Mouse (Mus musculus) left cerebral cortex, adult 2 months (tissue): ENCODE data around the gene Cdc25b. TPM values are rescaled to one million over a fixed set of nuclear protein-coding genes. Genes with fewer than 3 reads are reported as not detected.
"Not testable (repeated sequence)": the region's sequence is repeated elsewhere in the genome, so short reads cannot be mapped to it uniquely, and the experiment has no call there.

Experiments
- DNase-seq, 2 experiments: peaks; one replicate each; pipeline ENCODE4 v3.0.0; 2021 to 2022; ENCODE audit warnings: low spot score in 2 of 2, mixed read lengths in 1 of 2; ENCODE audit errors: extremely low spot score in 1 of 2
- H3K27ac ChIP-seq: fragments of 200-600 bp; 2 replicates; pipeline ENCODE4 v1.8.1; 2022
- H3K4me3 ChIP-seq: fragments of 200-600 bp; 2 replicates; pipeline ENCODE4 v1.8.1; 2022
- CTCF ChIP-seq: fragments of 200-600 bp; IDR thresholded peaks from 2 replicates; pipeline ENCODE4 v1.8.1; 2022; ENCODE audit warnings: antibody characterized with exemption, mild to moderate bottlenecking, moderate library complexity
- intact Hi-C: fragments of 180-260 bp; cut with DNase I; formaldehyde crosslinking; loops from one replicate; pipeline ENCODE4 v1.15.1; 2025
- total RNA-seq, 2 experiments: library from RNA; stranded (reverse); gene quantifications; 2 replicates each; pipeline ENCODE4 v1.2.3; 2021

Gene Cdc25b
- total RNA-seq, 2 experiments from 2014 or later, result 19.8 to 22.2 TPM

DNA sequence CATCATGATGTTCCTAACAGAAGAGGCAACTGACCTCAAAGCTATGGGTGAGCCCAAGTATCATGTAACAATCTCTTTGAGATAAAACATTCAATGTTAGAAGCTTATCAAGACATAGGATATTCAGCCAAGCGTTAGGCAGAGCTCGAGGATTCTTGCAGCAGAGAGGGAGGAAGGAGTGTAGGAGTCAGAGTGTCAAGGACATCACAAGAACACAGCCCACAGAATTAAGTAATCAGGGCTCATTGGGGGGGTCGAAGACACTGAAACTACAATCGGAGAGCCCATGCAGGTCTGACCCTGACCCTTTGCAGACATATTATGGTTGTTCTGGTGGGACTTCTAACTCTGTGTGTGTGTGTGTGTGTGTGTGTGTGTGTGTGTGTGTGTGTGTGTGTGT, 33.3 kb downstream of the Cdc25b start:
- Histone ChIP-seq H3K27ac (no peak overlapping the region), H3K4me3 (no peak overlapping the region)
- intact Hi-C loops, result no loop called here
- DNase-seq, result no peak
- TF ChIP-seq CTCF, result no peak

DNA sequence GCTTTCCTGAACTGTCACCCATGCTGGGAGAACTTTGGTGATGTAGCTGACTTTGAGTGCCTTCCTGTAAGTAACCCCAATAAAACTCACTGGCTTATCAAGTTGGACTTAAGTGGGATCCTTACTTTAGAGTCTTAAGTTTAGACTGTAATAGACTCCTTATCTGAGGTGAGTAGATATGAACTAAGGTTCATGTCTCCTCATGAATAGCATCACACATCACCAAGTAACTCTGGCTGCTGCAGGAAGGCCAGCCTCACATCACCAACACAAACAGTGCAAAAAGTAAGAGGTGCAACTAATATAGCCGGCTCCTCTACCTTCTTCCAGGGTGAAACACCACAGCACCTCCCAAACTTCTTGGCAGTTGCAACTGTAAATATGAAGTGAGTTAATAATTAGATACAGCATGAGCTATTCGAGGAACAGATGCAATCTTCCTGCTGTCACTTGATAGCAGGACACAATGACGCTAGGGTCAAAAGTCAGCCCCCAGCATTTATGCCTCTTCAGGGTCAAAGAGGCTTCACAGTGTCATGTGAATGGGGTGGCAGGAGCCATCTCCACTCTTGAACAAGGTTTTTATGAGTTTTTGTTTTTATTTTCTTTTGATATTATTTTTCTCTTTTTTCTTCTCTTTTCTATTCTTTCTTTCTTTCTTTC, 35.2 kb downstream of the Cdc25b start:
- no peak overlapping the region for H3K27ac ChIP-seq
- no peak for DNase-seq
- intact Hi-C loops, result no loop called here
- TF ChIP-seq CTCF, result no peak
- H3K4me3 ChIP-seq, result no peak overlapping the region

GRCm38 (mm10) chr2:131222562-131222961, 35.8 kb downstream of the Cdc25b start:
- Histone ChIP-seq H3K27ac (no peak overlapping the region), H3K4me3 (no peak overlapping the region)
- intact Hi-C loops, result no loop called here
- TF ChIP-seq CTCF, result no peak
- DNase-seq, result no peak

DNA sequence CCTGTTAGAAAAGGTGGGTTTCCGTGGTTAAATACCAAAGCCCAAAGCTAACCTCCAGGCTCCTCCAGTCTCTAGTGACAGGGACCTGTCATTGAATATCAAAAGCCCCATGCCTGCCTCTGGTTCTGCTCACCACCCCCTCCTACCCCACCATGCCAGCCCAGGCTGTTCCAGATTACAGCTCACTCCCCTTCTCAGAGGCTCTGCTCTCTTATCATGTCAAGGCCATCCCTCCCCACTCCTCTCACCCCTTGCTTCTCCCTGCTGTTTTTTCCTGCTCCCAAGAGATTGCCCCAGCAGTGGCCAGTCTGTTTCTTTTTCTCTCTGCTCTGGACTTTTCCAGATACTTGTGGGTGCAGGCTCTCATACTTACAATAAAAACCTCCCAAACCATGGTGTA, 36.8 kb downstream of the Cdc25b start:
- intact Hi-C loops, result no loop called here
- DNase-seq, result no peak
- TF ChIP-seq CTCF, result no peak

DNA sequence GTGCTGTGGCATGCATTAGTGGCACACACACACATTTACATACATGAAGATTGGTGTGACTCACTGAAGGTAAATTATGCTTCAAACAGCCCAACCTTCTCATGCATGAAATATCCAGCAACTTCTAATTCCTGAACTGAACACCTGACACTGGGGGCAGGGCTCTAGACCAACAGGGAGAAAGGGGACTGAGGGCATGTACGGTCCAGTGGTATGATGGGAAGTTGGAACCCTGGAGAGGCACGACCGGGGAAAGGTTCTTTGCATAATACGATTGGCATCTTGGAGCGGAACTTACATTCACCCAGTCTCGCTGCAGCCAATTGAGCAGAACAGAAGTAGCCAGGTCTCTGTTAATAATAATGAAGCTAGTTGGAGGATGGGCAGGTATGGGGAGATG, 38.4 kb downstream of the Cdc25b start:
- intact Hi-C loops, result no loop called here
- no peak for TF ChIP-seq CTCF
- no peak for DNase-seq
- Histone ChIP-seq H3K4me3 (no peak overlapping the region), H3K27ac (no peak overlapping the region)

More for the DNA sequence above, 36.8 kb downstream of the Cdc25b start:
- Histone ChIP-seq H3K27ac (no peak overlapping the region), H3K4me3 (no peak overlapping the region)

- H3K4me3 ChIP-seq, DNase-seq, intact Hi-C loops, H3K27ac ChIP-seq: not testable (repeated sequence)
Observed at GRCm38 (mm10) chr2:131226669-131227068, 39.9 kb downstream of the Cdc25b start.

GRCm38 (mm10) chr2:131227243-131227642, 40.5 kb downstream of the Cdc25b start:
- no peak for TF ChIP-seq CTCF
- H3K27ac ChIP-seq, result no peak overlapping the region
- intact Hi-C loops, result no loop called here
- no peak overlapping the region for H3K4me3 ChIP-seq
- DNase-seq, result no peak

DNA sequence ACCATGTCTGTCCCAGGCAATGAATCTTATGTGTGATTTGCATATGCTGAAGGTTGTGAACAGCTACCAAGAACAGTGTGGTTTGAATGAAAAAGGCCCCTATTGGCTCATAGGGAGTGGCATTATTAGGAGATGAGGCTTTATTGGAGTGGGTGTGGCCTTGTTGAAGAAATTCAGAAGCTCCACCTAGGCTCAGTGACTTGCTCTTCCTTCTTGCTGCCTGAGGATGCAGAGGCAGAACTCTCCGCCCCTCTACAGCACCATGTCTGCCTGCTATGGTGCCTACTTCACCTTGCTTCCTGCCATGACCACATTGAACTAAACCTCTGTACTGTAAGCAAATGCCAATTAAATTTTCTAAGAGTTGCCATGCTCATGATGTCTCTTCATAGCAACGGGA, 45.8 kb downstream of the Cdc25b start:
- no peak for DNase-seq
- no peak overlapping the region for H3K27ac ChIP-seq
- intact Hi-C loops, result loop anchor here (2.0 kb wide), 1 partner anchor 30 kb away; the partner anchor contains the start of gene Pank2
- H3K4me3 ChIP-seq, result no peak overlapping the region
- TF ChIP-seq CTCF, result no peak

DNA sequence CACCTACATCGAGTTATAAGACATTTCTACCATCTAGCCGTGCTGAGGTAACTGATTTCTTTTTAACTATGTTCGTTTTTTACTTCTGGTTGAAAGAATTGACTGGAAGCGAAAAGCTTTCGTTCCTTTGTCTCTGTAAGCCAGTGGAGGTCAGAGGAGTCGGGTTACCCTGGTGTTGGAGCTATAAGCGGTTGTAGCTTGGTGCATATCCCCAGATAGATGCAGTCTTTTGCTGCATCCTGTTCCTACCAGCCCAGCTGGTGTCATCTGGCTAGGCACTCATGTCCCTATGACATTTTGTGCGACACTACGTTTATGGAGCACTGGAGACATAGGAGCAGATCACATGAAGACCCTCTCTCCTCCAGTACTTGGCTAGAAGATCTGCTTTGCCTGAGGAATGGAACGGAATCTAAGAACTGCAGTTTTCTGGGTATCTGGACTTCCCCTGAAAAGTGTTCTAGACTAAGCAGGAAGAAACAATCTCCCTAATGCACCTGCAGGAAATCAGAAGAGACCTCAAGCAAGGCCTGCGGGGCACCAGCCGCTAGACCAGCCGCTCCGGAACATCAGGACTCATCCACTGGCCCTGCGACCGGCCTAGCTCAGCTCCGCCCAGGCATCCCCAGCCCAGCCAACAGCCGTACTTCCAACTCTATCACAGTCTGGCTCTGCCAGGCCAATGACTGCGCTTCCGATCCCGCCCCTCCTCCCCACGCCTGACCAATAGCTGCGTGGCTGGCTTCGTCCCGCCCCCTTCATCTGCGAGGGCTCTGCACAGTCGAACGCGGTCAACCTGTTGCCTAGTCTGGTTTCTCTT, 46.8 kb downstream of the Cdc25b start, which contains the start of gene Mavs:
TSS of gene Mavs (plus strand) at position 757 of the 820 bp plus-strand sequence.
- intact Hi-C loops, result loop anchor here (1.0 to 2.0 kb wide), 2 partner anchors 23 to 29 kb away; partner anchors contain the start of gene Pank2
- peak; percentile 88 to 91 for DNase-seq
- peak within 1 kb of the TSS; percentile 54 for H3K4me3 ChIP-seq
- no peak for TF ChIP-seq CTCF
- H3K27ac ChIP-seq, result peak within 1 kb of the TSS; percentile 81

DNA sequence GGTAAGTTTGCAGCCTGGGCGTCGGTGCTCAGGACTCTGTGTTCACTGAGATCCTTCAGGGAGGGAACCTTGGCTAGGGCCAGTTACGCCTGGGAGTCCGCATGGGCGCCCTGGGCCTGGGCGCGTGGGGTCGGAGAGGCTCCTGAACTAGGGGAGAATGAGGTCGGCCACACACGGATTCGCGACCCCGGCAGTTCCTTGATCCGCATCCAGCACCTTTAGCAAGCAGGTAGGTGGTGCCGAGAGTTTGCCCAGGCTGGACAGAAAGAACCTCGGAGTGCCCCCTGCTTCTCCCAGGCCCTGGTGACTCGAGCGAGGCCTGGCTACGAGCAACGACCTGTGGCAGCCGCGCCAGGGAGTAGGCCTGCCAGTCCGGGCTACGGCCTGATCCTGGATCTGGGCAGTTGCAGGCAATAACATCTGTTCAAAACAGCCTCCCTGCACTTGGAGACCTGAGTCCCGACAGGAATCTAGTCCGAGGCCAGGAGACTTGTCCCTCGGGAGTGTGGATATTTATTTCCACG, 47.4 kb downstream of the Cdc25b start:
- Histone ChIP-seq H3K4me3 (peak overlapping the region; percentile 54), H3K27ac (0 out of 2 replicates have a peak overlapping the region, but pooled peaks have one; percentile 5)
- intact Hi-C loops, result no loop called here
- TF ChIP-seq CTCF, result no peak
- DNase-seq, result no peak

DNA sequence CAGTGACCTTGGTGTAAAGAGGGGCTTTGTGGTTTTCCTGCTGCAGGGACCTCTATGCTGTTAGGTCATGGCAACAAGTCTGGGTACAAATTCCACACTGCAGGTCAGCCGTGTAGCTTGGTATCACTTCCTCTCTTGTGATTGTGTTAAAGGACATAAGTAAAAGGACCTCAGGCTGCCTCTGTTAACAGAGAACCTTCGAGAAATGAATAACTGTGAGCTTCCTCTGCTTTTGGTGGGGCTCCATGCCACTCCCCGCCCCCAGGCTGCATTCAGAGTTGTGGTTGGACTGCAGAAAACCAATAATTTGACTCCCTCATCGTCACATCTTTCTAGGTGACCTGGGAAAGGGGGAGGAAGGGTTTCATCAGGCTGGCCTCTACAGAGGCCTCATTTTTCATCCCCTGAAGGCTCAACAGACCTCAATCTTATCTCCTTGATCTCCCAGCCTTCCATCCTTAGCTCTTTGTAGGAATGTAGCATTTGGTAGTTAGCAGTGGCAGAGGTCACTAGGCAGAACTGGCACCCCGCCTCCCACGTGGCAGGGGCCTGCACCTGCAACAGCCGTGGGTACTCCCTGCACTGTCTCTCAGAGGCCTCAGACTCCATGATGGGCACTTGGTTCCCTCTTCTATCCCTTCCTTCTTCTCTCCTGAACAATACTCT, 48.4 kb downstream of the Cdc25b start:
- intact Hi-C loops, result no loop called here
- no peak for DNase-seq
- no peak for TF ChIP-seq CTCF
- H3K4me3 ChIP-seq, result no peak overlapping the region
- H3K27ac ChIP-seq, result no peak overlapping the region

- no peak for DNase-seq
- intact Hi-C loops, result no loop called here
- TF ChIP-seq CTCF, result no peak
- no peak overlapping the region for H3K4me3 ChIP-seq
- H3K27ac ChIP-seq, result no peak overlapping the region
Observed at GRCm38 (mm10) chr2:131242180-131242579, 55.4 kb downstream of the Cdc25b start.
